Mouse (Mus musculus) erythroblast, embryonic 14.5 days (primary cell): ENCODE measurements at regions not wholly inside any gene's neighbourhood (a gene's known extent, or its start where the extent isn't known, plus 50 kb on each side); places are given as distances from the start of the nearest gene placed in this dataset.

Experiments used
- GATA1 ChIP-seq: IDR thresholded peaks from 2 replicates; pipeline ENCODE4 v1.6.1; 2012; ENCODE audit warnings: low read length, inconsistent platforms, mixed read lengths
- TAL1 ChIP-seq: IDR thresholded peaks from 3 replicates; pipeline ENCODE4 v1.6.1; 2012; ENCODE audit warnings: low read length, inconsistent platforms, mixed read lengths

- no peak for TF ChIP-seq TAL1
- no peak for TF ChIP-seq GATA1
Observed at GRCm38 (mm10) chr3:22021360-22021935, 55.0 kb upstream of the Tbl1xr1 start.
